Mouse (Mus musculus) mature B cell (primary cell): ENCODE data around the gene Oprl1.

ENCODE experiments used
- in situ Hi-C: fragments of 300-500 bp; cut with MboI; formaldehyde crosslinking; loops from 2 replicates; pipeline ENCODE4 v1.14.3; 2019

Gene Oprl1

GRCm38 (mm10) chr2:181692304-181692703 is 22.5 kb upstream of the Oprl1 start:
- in situ Hi-C loops: no loop called here

GRCm38 (mm10) chr2:181693339-181694280 is 21.2 kb upstream of the Oprl1 start, which contains the start of gene Rgs19:
TSS of gene Rgs19 (minus strand) at chr2:181693977.
- in situ Hi-C loops: no loop called here

- in situ Hi-C loops: no loop called here
Measured at GRCm38 (mm10) chr2:181694581-181694980, 20.2 kb upstream of the Oprl1 start.

GRCm38 (mm10) chr2:181695776-181696175 is 19.0 kb upstream of the Oprl1 start:
- in situ Hi-C loops: no loop called here

- in situ Hi-C loops: no loop called here
Measured at GRCm38 (mm10) chr2:181696801-181697420, 17.9 kb upstream of the Oprl1 start.

GRCm38 (mm10) chr2:181698241-181698640 is 16.6 kb upstream of the Oprl1 start, which contains the start of gene Lkaaear1:
TSS of gene Lkaaear1 (minus strand) at chr2:181698442.
- in situ Hi-C loops: no loop called here

- in situ Hi-C loops: no loop called here
Measured at GRCm38 (mm10) chr2:181706668-181707067, 8.1 kb upstream of the Oprl1 start.

GRCm38 (mm10) chr2:181713749-181714148 is 1.1 kb upstream of the Oprl1 start:
- in situ Hi-C loops: no loop called here

- in situ Hi-C loops: no loop called here
Measured at GRCm38 (mm10) chr2:181715382-181715781, 566 bp downstream of the Oprl1 start.

GRCm38 (mm10) chr2:181716991-181717390 is 2.2 kb downstream of the Oprl1 start:
- in situ Hi-C loops: no loop called here

- in situ Hi-C loops: no loop called here
Measured at GRCm38 (mm10) chr2:181720061-181720460, 5.2 kb downstream of the Oprl1 start.

GRCm38 (mm10) chr2:181721200-181721599 is 6.4 kb downstream of the Oprl1 start:
- in situ Hi-C loops: no loop called here

- in situ Hi-C loops: no loop called here
Measured at GRCm38 (mm10) chr2:181722213-181722612, 7.4 kb downstream of the Oprl1 start.

GRCm38 (mm10) chr2:181727659-181728262 is 12.9 kb downstream of the Oprl1 start:
- in situ Hi-C loops: no loop called here

GRCm38 (mm10) chr2:181730051-181730450 is 15.2 kb downstream of the Oprl1 start:
- in situ Hi-C loops: no loop called here

GRCm38 (mm10) chr2:181752626-181753025 is 37.8 kb downstream of the Oprl1 start:
- in situ Hi-C loops: no loop called here

- in situ Hi-C loops: no loop called here
Measured at GRCm38 (mm10) chr2:181758147-181758725, 43.4 kb downstream of the Oprl1 start.

- in situ Hi-C loops: no loop called here
Measured at GRCm38 (mm10) chr2:181759041-181759440, 44.2 kb downstream of the Oprl1 start.

- in situ Hi-C loops: no loop called here
Measured at GRCm38 (mm10) chr2:181763006-181763830, 48.4 kb downstream of the Oprl1 start, which contains the start of gene Myt1. TSS of gene Myt1 (plus strand) at chr2:181763332.

- in situ Hi-C loops: no loop called here
Measured at GRCm38 (mm10) chr2:181763886-181764527, 49.2 kb downstream of the Oprl1 start.

- in situ Hi-C loops: no loop called here
Measured at GRCm38 (mm10) chr2:181764600-181764999, 49.8 kb downstream of the Oprl1 start.
